ENCODE assay signal across 10 mouse cellular contexts in the genomic region with DNA sequence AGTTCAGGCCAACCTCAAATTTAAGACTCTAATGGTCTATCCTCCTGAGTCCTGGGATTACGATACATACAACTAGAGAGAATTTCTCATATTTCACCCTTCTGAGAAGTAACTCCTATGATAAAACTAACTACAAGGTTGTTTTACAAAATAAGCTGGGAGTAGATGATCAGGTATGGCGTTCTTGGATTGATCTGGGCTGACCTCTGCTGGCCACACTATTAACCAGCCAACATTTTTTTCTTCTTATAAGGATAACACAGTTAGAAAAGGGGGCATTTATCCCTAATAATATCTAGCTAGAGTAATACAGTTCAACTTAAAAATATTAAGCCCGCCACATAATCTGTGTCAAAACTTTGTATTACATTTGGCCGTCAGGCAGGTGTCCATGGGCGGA. TPM values are rescaled to one million over a fixed set of nuclear protein-coding genes. Genes with fewer than 3 reads are reported as not detected.
DNase-seq lines count a peak whose midpoint lies in the region; ATAC-seq lines count a peak whose summit lies in the region.
"Had no signal": no experiment of that assay in that cellular context is flagged by ENCODE, and none has a peak within 500 bp of the region (broad histone marks: within the 10 kb centered on the region; RNA-seq: fewer than 3 reads in every experiment).

No protein-coding gene starts in this region.

- peak; percentile 36 for DNase-seq in embryonic facial prominence, embryonic 11.5 days (ENCODE audit: low spot score)
- DNase-seq in embryonic facial prominence, embryonic 10.5 days (ENCODE audit: low spot score) = no peak
- DNase-seq in midbrain, embryonic 14.5 days = peak; percentile 14
- no peak for DNase-seq in midbrain, embryonic 11.5 days (ENCODE audit: low spot score, missing footprints)
- peak; percentile 21 for DNase-seq in fibroblast of lung, adult 2 months (ENCODE audit: low read depth)
- peak; percentile 29 to 33 for DNase-seq in thymus, postnatal 10 days (ENCODE audit: low spot score in 2 of 2)
- no peak for DNase-seq in hindbrain, embryonic 14.5 days (ENCODE audit: low spot score)
- DNase-seq in urinary bladder, postnatal 25 days (ENCODE audit: low spot score) = no peak

- no peaks in the 10 kb centered on the region for H3K9me3 ChIP-seq in embryonic facial prominence, embryonic 11.5 days (replicated peaks; ENCODE audit: control insufficient read depth, low read length)
- H3K9me3 ChIP-seq in embryonic facial prominence, embryonic 10.5 days = no peaks in the 10 kb centered on the region
- H3K9me3 ChIP-seq in midbrain, embryonic 14.5 days (ENCODE audit: control insufficient read depth, low read length) = no peaks in the 10 kb centered on the region
- H3K9me3 ChIP-seq in midbrain, embryonic 11.5 days (ENCODE audit: control insufficient read depth, low read length) = no peaks in the 10 kb centered on the region
- no peaks in the 10 kb centered on the region for H3K9me3 ChIP-seq in hindbrain, embryonic 14.5 days (ENCODE audit: control insufficient read depth, low read length)
- H3K9me3 ChIP-seq: megakaryocyte, embryonic 14.5 days; stomach, embryonic 15.5 days had no signal

- no peak overlapping the region for H3K4me3 ChIP-seq in embryonic facial prominence, embryonic 11.5 days (ENCODE audit: low read depth, low read length)
- no peak overlapping the region for H3K4me3 ChIP-seq in embryonic facial prominence, embryonic 10.5 days
- no peak overlapping the region for H3K4me3 ChIP-seq in midbrain, embryonic 14.5 days (replicated peaks; ENCODE audit: low read depth, low read length)
- H3K4me3 ChIP-seq in midbrain, embryonic 11.5 days (ENCODE audit: low read depth, low read length) = no peak overlapping the region
- no peak overlapping the region for H3K4me3 ChIP-seq in hindbrain, embryonic 14.5 days (replicated peaks; ENCODE audit: low read length)
- H3K4me3 ChIP-seq: megakaryocyte, embryonic 14.5 days; stomach, embryonic 15.5 days had no signal

- 75% methylated on average over 5 of the region's 5 CpGs for WGBS in embryonic facial prominence, embryonic 11.5 days
- 77% methylated on average over 5 of the region's 5 CpGs for WGBS in embryonic facial prominence, embryonic 10.5 days
- 87% methylated on average over 5 of the region's 5 CpGs for WGBS in midbrain, embryonic 14.5 days
- WGBS in midbrain, embryonic 11.5 days = 87% methylated on average over 5 of the region's 5 CpGs
- WGBS in hindbrain, embryonic 14.5 days = 84% methylated on average over 5 of the region's 5 CpGs

- ATAC-seq in embryonic facial prominence, embryonic 11.5 days (replicated peaks; ENCODE audit: insufficient number of reproducible peaks, low FRiP score, low TSS enrichment, low read depth) = no peak
- ATAC-seq in midbrain, embryonic 14.5 days (ENCODE audit: low FRiP score, low TSS enrichment) = no peak
- no peak for ATAC-seq in midbrain, embryonic 11.5 days (ENCODE audit: low FRiP score)
- ATAC-seq in hindbrain, embryonic 14.5 days (ENCODE audit: low FRiP score) = no peak

- H3K27ac ChIP-seq in embryonic facial prominence, embryonic 11.5 days (replicated peaks; ENCODE audit: low read depth, low read length) = no peak overlapping the region
- no peak overlapping the region for H3K27ac ChIP-seq in embryonic facial prominence, embryonic 10.5 days (replicated peaks)
- no peak overlapping the region for H3K27ac ChIP-seq in midbrain, embryonic 14.5 days (replicated peaks; ENCODE audit: low read depth, low read length)
- H3K27ac ChIP-seq in midbrain, embryonic 11.5 days (ENCODE audit: low read depth, low read length) = no peak overlapping the region
- no peak overlapping the region for H3K27ac ChIP-seq in hindbrain, embryonic 14.5 days
- H3K27ac ChIP-seq: stomach, embryonic 15.5 days had no signal

- no peaks in the 10 kb centered on the region for H3K27me3 ChIP-seq in embryonic facial prominence, embryonic 11.5 days (ENCODE audit: control insufficient read depth, insufficient read depth, low read length)
- no peaks in the 10 kb centered on the region for H3K27me3 ChIP-seq in embryonic facial prominence, embryonic 10.5 days (replicated peaks; ENCODE audit: low read depth, poor library complexity, severe bottlenecking)
- H3K27me3 ChIP-seq in midbrain, embryonic 14.5 days (ENCODE audit: control insufficient read depth, insufficient read depth, low read length) = no peaks in the 10 kb centered on the region
- H3K27me3 ChIP-seq in midbrain, embryonic 11.5 days (ENCODE audit: control insufficient read depth, insufficient read depth, low read length) = no peaks in the 10 kb centered on the region
- no peaks in the 10 kb centered on the region for H3K27me3 ChIP-seq in hindbrain, embryonic 14.5 days (ENCODE audit: control insufficient read depth, insufficient read depth, low read length)
- H3K27me3 ChIP-seq: megakaryocyte, embryonic 14.5 days; stomach, embryonic 15.5 days had no signal

- H3K36me3 ChIP-seq in embryonic facial prominence, embryonic 11.5 days (replicated peaks; ENCODE audit: control insufficient read depth, insufficient read depth, low read depth, low read length) = no peaks in the 10 kb centered on the region
- no peaks in the 10 kb centered on the region for H3K36me3 ChIP-seq in embryonic facial prominence, embryonic 10.5 days (replicated peaks)
- no peaks in the 10 kb centered on the region for H3K36me3 ChIP-seq in midbrain, embryonic 14.5 days (ENCODE audit: control insufficient read depth, insufficient read depth, low read length)
- no peaks in the 10 kb centered on the region for H3K36me3 ChIP-seq in midbrain, embryonic 11.5 days (ENCODE audit: control insufficient read depth, insufficient read depth, low read length)
- H3K36me3 ChIP-seq in hindbrain, embryonic 14.5 days (replicated peaks; ENCODE audit: control insufficient read depth, insufficient read depth) = no peaks in the 10 kb centered on the region
- H3K36me3 ChIP-seq: stomach, embryonic 15.5 days had no signal

- no peak overlapping the region for H3K4me2 ChIP-seq in embryonic facial prominence, embryonic 11.5 days (ENCODE audit: low read depth, low read length)
- H3K4me2 ChIP-seq in midbrain, embryonic 14.5 days (ENCODE audit: low read length) = no peak overlapping the region
- H3K4me2 ChIP-seq in midbrain, embryonic 11.5 days = no peak overlapping the region
- no peak overlapping the region for H3K4me2 ChIP-seq in hindbrain, embryonic 14.5 days (replicated peaks)
- H3K4me2 ChIP-seq: stomach, embryonic 15.5 days had no signal

- H3K4me1 ChIP-seq in embryonic facial prominence, embryonic 11.5 days (ENCODE audit: control insufficient read depth, insufficient read depth, low read length) = no peaks in the 10 kb centered on the region
- H3K4me1 ChIP-seq in embryonic facial prominence, embryonic 10.5 days = no peaks in the 10 kb centered on the region
- no peaks in the 10 kb centered on the region for H3K4me1 ChIP-seq in midbrain, embryonic 14.5 days (ENCODE audit: control insufficient read depth, insufficient read depth, low read length)
- H3K4me1 ChIP-seq in midbrain, embryonic 11.5 days (ENCODE audit: control insufficient read depth, insufficient read depth, low read length) = no peaks in the 10 kb centered on the region
- no peaks in the 10 kb centered on the region for H3K4me1 ChIP-seq in hindbrain, embryonic 14.5 days (replicated peaks; ENCODE audit: control insufficient read depth, insufficient read depth, low read length)
- H3K4me1 ChIP-seq: stomach, embryonic 15.5 days had no signal

- no peak overlapping the region for H3K9ac ChIP-seq in embryonic facial prominence, embryonic 11.5 days (replicated peaks; ENCODE audit: low read length)
- H3K9ac ChIP-seq in midbrain, embryonic 14.5 days (replicated peaks; ENCODE audit: low read length) = no peak overlapping the region
- no peak overlapping the region for H3K9ac ChIP-seq in midbrain, embryonic 11.5 days (ENCODE audit: low read length)
- H3K9ac ChIP-seq in hindbrain, embryonic 14.5 days = no peak overlapping the region
- H3K9ac ChIP-seq: stomach, embryonic 15.5 days had no signal

RNA-seq across cellular contexts. Expression of a gene that starts 13.8 kb away (rescaled TPM):
- 0.35 and 0.86 TPM in 2 replicates for polyA plus RNA-seq in embryonic facial prominence, embryonic 11.5 days (2014; fragmentation: Nextera tagmentation; extraction: Ambion mirVana)
- 0.35 and 0.82 TPM in 2 replicates for polyA plus RNA-seq in embryonic facial prominence, embryonic 10.5 days (2016; fragmentation: Nextera tagmentation; extraction: Ambion mirVana)
- not detected in 2 replicates for polyA plus RNA-seq in midbrain, embryonic 14.5 days (2014; fragmentation: Nextera tagmentation; extraction: Ambion mirVana)
- polyA plus RNA-seq in midbrain, embryonic 11.5 days (2014; fragmentation: Nextera tagmentation; extraction: Ambion mirVana) = 0.04 TPM in 1 of 2 replicates, not detected in the other
- 0.16 and 0.24 TPM in 2 replicates for polyA plus RNA-seq in hindbrain, embryonic 14.5 days (2014; fragmentation: Nextera tagmentation; extraction: Ambion mirVana)

RNA-seq across cellular contexts. Expression of a gene that starts 35.8 kb away (rescaled TPM):
- polyA plus RNA-seq in embryonic facial prominence, embryonic 11.5 days (2014; fragmentation: Nextera tagmentation; extraction: Ambion mirVana) = 1.6 and 2.0 TPM in 2 replicates
- polyA plus RNA-seq in embryonic facial prominence, embryonic 10.5 days (2016; fragmentation: Nextera tagmentation; extraction: Ambion mirVana) = 0.39 and 0.48 TPM in 2 replicates
- 1.3 TPM in 1 of 2 replicates, not detected in the other for polyA plus RNA-seq in midbrain, embryonic 14.5 days (2014; fragmentation: Nextera tagmentation; extraction: Ambion mirVana)
- 1.3 TPM in 1 of 2 replicates, not detected in the other for polyA plus RNA-seq in midbrain, embryonic 11.5 days (2014; fragmentation: Nextera tagmentation; extraction: Ambion mirVana)
- 1.5 TPM in 1 of 2 replicates, not detected in the other for polyA plus RNA-seq in hindbrain, embryonic 14.5 days (2014; fragmentation: Nextera tagmentation; extraction: Ambion mirVana)
- polyA plus RNA-seq: stomach, embryonic 15.5 days had no signal

RNA-seq across cellular contexts. Expression of a gene that starts 35.9 kb away (rescaled TPM):
- polyA plus RNA-seq in embryonic facial prominence, embryonic 11.5 days (2014; fragmentation: Nextera tagmentation; extraction: Ambion mirVana) = 18.2 and 21.8 TPM in 2 replicates
- polyA plus RNA-seq in embryonic facial prominence, embryonic 10.5 days (2016; fragmentation: Nextera tagmentation; extraction: Ambion mirVana) = 14.8 and 15.2 TPM in 2 replicates
- polyA plus RNA-seq in midbrain, embryonic 14.5 days (2014; fragmentation: Nextera tagmentation; extraction: Ambion mirVana) = 11.7 and 11.9 TPM in 2 replicates
- 15.8 and 16.7 TPM in 2 replicates for polyA plus RNA-seq in midbrain, embryonic 11.5 days (2014; fragmentation: Nextera tagmentation; extraction: Ambion mirVana)
- polyA plus RNA-seq in hindbrain, embryonic 14.5 days (2014; fragmentation: Nextera tagmentation; extraction: Ambion mirVana) = 20.3 and 20.9 TPM in 2 replicates

RNA-seq across cellular contexts. Expression of a gene that starts 36.2 kb away (rescaled TPM):
- polyA plus RNA-seq in embryonic facial prominence, embryonic 11.5 days (2014; fragmentation: Nextera tagmentation; extraction: Ambion mirVana) = 10.7 and 12.3 TPM in 2 replicates
- 7.8 and 8.2 TPM in 2 replicates for polyA plus RNA-seq in embryonic facial prominence, embryonic 10.5 days (2016; fragmentation: Nextera tagmentation; extraction: Ambion mirVana)
- polyA plus RNA-seq in midbrain, embryonic 14.5 days (2014; fragmentation: Nextera tagmentation; extraction: Ambion mirVana) = 5.6 and 8.0 TPM in 2 replicates
- 9.6 and 10.9 TPM in 2 replicates for polyA plus RNA-seq in midbrain, embryonic 11.5 days (2014; fragmentation: Nextera tagmentation; extraction: Ambion mirVana)
- polyA plus RNA-seq in hindbrain, embryonic 14.5 days (2014; fragmentation: Nextera tagmentation; extraction: Ambion mirVana) = 8.8 and 13.4 TPM in 2 replicates

Comparison
In these comparisons a context has a peak if more than half of its experiments do, and no peak if none do; other contexts are left out.
1. DNase-seq: peak in embryonic facial prominence, embryonic 11.5 days (single experiment), midbrain, embryonic 14.5 days (single experiment), fibroblast of lung, adult 2 months (single experiment) and thymus, postnatal 10 days (2 of 2); none in embryonic facial prominence, embryonic 10.5 days (single experiment), midbrain, embryonic 11.5 days (single experiment), hindbrain, embryonic 14.5 days (single experiment) and urinary bladder, postnatal 25 days (single experiment).